Mouse (Mus musculus): ENCODE data around the gene Esyt3. TPM values are rescaled to one million over a fixed set of nuclear protein-coding genes. Genes with fewer than 3 reads are reported as not detected.

The Esyt3 gene
- not detected for polyA plus RNA-seq (2017; shearing (Covaris generic))

DNA sequence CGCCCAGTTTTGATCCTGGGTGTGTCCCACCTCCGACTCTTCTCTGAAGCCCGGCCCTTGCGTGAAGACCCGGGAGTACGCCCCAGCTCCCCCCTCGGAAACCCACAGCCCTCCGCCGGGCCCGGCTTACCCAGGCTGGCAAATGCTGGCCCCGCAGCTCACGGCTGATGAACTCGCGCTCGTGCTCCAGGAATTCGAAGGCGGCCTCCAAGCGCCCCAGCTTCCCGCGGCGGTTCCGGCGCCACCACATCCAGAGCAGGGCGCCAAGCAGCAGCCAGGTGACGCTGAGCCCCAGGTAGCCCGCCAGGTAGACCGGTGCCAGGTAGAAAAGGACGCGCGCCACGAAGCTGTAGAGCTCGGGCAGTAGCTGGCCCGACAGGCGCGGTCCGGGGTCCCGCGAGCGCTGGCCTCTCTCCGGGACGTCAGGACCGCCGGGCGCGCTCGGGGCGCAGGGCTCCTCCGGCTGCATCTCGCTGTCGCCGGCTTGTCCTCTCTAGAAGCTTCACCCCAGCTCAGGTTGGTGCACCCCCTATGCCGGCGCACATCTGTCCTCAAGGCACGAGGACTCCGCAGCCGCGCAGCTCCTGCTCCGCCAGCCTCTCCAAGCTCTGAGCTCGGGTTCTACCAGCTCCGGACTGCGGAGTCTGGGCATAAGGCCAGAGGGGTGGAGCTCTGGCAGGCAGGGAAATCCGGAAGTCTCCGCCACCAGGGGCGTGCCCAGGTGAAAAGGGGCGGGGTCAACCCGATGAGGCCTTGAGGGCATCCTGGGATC, at the start of gene Esyt3:
TSS of gene Esyt3 (minus strand) at position 637 of the 772 bp plus-strand sequence.
- ATAC-seq = no peak

- ATAC-seq = no peak
Measured at GRCm38 (mm10) chr9:99401288-99401974, 43.1 kb upstream of the Esyt3 start.

DNA sequence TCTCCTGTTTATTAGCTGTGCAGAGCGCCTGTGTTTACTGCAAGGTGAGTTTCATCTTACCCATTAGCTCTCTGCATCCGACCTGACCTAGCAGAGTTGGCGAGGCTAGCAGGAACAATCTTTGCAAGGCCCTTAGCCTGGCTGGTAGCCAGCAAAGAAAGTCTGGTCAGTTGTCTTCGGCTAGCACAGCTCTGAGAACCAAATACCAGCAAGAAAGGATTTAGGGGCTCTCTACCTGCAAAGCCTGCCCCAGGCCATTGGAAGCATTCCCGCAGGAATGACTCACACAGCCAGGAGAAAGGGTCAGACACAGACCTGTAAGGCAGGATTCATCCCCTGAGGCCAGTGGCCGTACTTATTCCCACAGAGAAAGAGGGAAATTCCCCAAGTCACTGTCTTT, 42.4 kb upstream of the Esyt3 start:
- no peak for ATAC-seq

DNA sequence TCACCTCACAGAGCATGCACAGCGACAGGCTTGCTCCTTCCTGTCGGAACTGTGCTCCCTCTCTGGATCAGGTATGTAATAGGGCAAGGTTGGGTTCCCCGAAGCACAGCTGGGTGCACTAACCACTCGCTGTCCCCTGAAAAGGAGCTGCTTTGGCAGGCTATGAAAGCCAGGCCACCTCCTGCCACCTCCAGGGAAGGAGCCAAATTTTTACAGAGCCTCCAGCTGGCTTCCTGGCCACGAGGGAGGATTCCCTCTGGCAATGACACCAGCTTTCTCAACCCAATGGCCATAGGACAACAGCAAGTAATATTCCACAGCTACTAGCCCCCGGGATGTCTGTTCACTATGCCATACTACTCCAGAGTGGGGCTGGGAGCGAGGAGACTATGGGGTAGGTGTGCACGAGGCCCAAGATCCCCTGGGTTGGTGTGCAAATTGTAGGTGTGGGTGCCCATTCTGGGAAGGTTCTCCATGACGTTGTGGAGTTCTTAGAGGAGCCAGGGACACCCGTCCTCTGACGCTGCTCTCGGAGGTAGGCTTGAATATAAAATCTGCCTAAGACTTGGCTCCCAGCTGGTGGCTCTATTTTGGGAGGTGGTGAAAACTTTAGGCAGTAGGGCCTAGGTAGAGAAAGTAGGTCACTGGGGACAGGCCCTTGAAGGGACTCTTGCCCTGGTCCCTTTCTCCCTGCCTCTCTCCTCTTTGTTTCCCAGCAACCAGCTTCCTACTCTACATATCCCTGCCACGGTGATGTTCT, 38.9 kb upstream of the Esyt3 start:
- no peak for ATAC-seq

- no peak for ATAC-seq
Measured at GRCm38 (mm10) chr9:99394366-99394765, 36.0 kb upstream of the Esyt3 start.

- ATAC-seq = no peak
Measured at GRCm38 (mm10) chr9:99393146-99393545, 34.8 kb upstream of the Esyt3 start.

DNA sequence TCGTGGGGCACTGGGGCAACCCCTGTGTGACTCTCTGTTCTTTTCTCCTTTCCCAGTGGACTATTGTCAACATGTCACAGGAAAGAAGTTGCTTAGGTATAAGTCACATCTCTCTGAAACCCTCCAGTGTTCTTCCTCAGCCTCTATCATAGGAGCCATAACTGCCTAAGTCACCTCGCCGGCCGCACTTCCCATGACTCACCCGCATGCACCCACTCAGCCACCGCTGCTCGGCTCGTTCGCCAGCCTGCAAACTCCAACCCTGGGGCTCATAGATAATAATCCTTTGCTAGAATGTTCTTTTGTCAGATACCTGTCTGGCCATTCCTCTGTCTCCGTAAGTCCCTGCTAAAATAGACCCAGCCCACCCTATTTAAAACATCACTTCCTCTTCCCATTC, 33.2 kb upstream of the Esyt3 start:
- no peak for ATAC-seq

- ATAC-seq = no peak
Measured at GRCm38 (mm10) chr9:99390716-99391115, 32.4 kb upstream of the Esyt3 start.

DNA sequence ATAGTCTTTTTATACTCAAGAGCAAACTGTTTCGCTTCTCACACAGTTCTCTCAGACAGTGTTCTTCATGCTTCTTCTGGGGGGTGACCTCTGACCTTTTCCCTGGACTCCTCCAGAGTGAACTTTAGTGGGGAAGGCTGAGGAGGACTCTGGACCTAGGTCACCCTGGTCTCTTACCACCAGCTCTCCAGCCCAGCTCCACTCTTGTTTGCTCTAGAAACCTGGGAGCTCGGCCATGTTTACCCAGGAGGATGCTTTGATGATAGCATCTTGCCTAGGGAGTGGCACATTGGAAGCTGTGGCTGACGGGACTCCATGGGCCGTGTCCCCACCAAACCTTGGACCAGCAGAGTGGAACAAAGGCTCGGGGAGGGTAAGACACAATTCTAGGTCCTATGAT, 31.8 kb upstream of the Esyt3 start:
- no peak for ATAC-seq

- ATAC-seq = no peak
Measured at GRCm38 (mm10) chr9:99389506-99389905, 31.1 kb upstream of the Esyt3 start.

GRCm38 (mm10) chr9:99388856-99389255, 30.5 kb upstream of the Esyt3 start:
- ATAC-seq = no peak

- no peak for ATAC-seq
Measured at GRCm38 (mm10) chr9:99388078-99388477, 29.7 kb upstream of the Esyt3 start.

GRCm38 (mm10) chr9:99382556-99382955, 24.2 kb upstream of the Esyt3 start:
- no peak for ATAC-seq

DNA sequence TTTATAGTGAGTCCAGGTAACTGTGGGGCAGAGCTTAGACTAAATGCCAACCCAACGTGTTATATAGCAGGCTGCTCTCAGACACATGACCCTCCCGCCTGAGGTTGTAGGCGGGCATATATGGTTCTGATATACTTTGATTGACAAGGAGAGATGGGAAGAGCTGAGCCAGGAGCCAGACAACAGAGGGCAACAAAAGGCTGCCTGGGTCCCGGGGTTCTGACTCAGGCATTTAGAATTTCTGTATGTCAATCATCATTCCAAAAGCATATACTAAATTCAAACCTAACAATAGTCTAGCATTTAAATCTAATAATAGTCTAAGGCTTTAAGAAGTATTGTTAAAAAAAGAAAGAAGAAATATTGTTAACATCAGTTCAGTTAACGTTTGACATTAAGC, 20.8 kb upstream of the Esyt3 start:
- no peak for ATAC-seq

GRCm38 (mm10) chr9:99376591-99377418, 18.4 kb upstream of the Esyt3 start:
- no peak for ATAC-seq

GRCm38 (mm10) chr9:99368431-99368830, 10.1 kb upstream of the Esyt3 start:
- ATAC-seq = no peak

DNA sequence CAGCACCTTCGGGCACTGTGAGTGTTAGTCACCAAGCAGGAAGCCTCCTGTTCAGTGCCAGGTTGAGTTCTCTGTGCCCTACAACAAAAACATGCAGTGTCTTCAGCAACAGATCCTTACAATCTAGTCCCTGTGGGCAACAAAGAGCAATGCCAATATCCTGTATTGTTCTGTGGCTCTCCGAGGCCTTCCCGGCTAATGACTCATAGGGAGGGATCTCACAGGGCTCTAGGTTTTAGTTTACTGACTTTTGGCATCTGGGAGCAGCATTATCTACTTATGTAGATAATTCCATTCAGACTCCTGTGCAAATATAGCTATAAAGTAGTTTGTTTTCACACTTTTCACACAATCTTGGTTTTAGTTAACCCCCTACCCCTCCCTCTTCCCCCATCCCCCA, 7.5 kb upstream of the Esyt3 start:
- no peak for ATAC-seq

DNA sequence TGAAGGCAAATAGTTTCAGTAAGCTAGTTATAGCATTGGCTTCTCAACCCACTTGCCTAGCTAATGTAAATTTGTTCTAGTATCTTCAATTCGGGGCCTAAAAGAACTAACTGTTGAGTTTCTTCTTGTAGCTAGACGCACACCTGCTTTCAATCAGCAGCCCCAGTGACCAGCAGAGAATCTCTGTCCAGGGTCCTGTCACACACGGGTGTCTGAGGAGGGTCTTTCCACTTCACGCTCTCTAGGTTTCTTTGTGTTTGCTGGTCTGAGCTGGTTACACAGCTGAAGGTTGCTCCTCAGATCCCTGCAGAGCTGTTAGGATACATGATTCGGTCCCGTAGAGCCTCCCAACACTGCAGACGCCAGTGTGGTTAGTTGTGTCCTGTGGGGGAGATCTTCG, 4.7 kb upstream of the Esyt3 start:
- ATAC-seq = no peak

- no peak for ATAC-seq
Measured at GRCm38 (mm10) chr9:99361946-99362345, 3.6 kb upstream of the Esyt3 start.

GRCm38 (mm10) chr9:99359012-99359411, 655 bp upstream of the Esyt3 start:
- no peak for ATAC-seq

- no peak for ATAC-seq
Measured at GRCm38 (mm10) chr9:99357561-99357920, 816 bp downstream of the Esyt3 start.

DNA sequence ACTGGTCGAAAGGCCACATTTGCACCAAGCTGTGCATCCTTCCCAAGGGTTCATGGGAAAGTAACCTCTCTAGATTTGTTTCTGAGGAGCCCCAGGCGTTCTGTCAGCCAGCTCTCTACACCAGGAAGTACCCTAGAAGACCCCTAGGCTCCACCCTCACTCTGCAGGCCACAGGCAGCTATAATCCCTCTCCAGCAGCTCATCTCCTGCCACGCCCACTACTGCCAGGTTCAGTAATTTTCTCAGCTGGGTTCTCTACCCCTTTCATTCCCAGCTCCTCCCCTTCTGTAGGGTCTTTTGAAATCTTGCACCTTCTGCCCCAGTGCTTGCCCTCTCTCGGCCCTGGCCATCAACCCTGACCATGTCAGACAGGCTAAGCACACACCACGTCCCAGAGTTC, 2.4 kb downstream of the Esyt3 start:
- no peak for ATAC-seq

- ATAC-seq = no peak
Measured at GRCm38 (mm10) chr9:99354796-99355195, 3.6 kb downstream of the Esyt3 start.

All from CD4-positive, CD25-positive, alpha-beta regulatory T cell, adult 4 months (primary cell).